Mouse (Mus musculus) neural tube, embryonic 15.5 days (tissue): ENCODE results near the gene Nek6. TPM values are rescaled to one million over a fixed set of nuclear protein-coding genes. Genes with fewer than 3 reads are reported as not detected.

Experiments
- ATAC-seq: fragments of 200-750 bp; cut with Nextera tagmentation; 2 replicates; pipeline ENCODE4 v1.8.0; 2017; ENCODE audit warnings: mild to moderate bottlenecking, moderate TSS enrichment, moderate library complexity; ENCODE audit not compliant: low FRiP score
- H3K27ac ChIP-seq: fragments of 300-500 bp; sonication (generic); replicated peaks from 2 replicates; pipeline ENCODE4 v1.5.1; 2015; ENCODE audit warnings: mild to moderate bottlenecking, inconsistent platforms
- H3K27me3 ChIP-seq: fragments of 300-500 bp; sonication (generic); replicated peaks from 2 replicates; pipeline ENCODE4 v1.6.1; 2015; ENCODE audit warnings: inconsistent platforms
- H3K36me3 ChIP-seq: fragments of 300-500 bp; sonication (generic); 2 replicates; pipeline ENCODE4 v1.6.1; 2015; ENCODE audit warnings: inconsistent platforms
- H3K4me1 ChIP-seq: fragments of 300-500 bp; sonication (generic); 2 replicates; pipeline ENCODE4 v1.6.1; 2015; ENCODE audit warnings: inconsistent platforms
- H3K4me2 ChIP-seq: fragments of 300-500 bp; sonication (generic); 2 replicates; pipeline ENCODE4 v1.6.1; 2015; ENCODE audit warnings: inconsistent platforms, mild to moderate bottlenecking, moderate library complexity
- H3K4me3 ChIP-seq: fragments of 300-500 bp; sonication (generic); replicated peaks from 2 replicates; pipeline ENCODE4 v1.5.1; 2015; ENCODE audit warnings: mild to moderate bottlenecking, inconsistent platforms
- H3K9ac ChIP-seq: fragments of 300-500 bp; sonication (generic); replicated peaks from 2 replicates; pipeline ENCODE4 v1.6.1; 2015; ENCODE audit warnings: mild to moderate bottlenecking, inconsistent platforms
- H3K9me3 ChIP-seq: fragments of 300-500 bp; sonication (generic); replicated peaks from 2 replicates; pipeline ENCODE4 v1.6.1; 2016; ENCODE audit warnings: inconsistent platforms
- WGBS: fragments of 180-500 bp; shearing (Covaris S2); methylation state at CpG from one replicate; pipeline ENCODE4 v1.1.7; 2015; ENCODE audit warnings: mixed read lengths; 5-methylcytosine and 5-hydroxymethylcytosine counted together
- polyA plus RNA-seq: library from polyadenylated mRNA; unstranded; fragments of >200 nt; fragmentation: Nextera tagmentation; extraction: Ambion mirVana; gene quantifications from 2 replicates; pipeline ENCODE4 v1.2.1, GENCODE M21; 2015

The Nek6 gene
- 51.0 and 57.5 TPM in 2 replicates for polyA plus RNA-seq

- no peaks in the 10 kb centered on the region for H3K9me3 ChIP-seq
- peak within 1 kb of the TSS; percentile 80 for H3K4me3 ChIP-seq
- ATAC-seq: peak; percentile 78
- no peaks in the 10 kb centered on the region for H3K36me3 ChIP-seq
- H3K27ac ChIP-seq: peak within 1 kb of the TSS; percentile 79
- peaks cover 48% of the 10 kb centered on the region for H3K4me1 ChIP-seq
- H3K4me2 ChIP-seq: peak within 1 kb of the TSS; percentile 88
- under 1% methylated on average over 88 of the region's 90 CpGs for whole genome bisulfite sequencing
- H3K9ac ChIP-seq: peak within 1 kb of the TSS; percentile 82
- H3K27me3 ChIP-seq: no peaks in the 10 kb centered on the region
These were observed at the start of gene Nek6 for GRCm38 (mm10) chr2:38511487-38512307. TSS of gene Nek6 (plus strand) at chr2:38511643.

GRCm38 (mm10) chr2:38462323-38462722, 49.1 kb upstream of the Nek6 start:
- peak; percentile 35; the same call in 1 of the 2 replicates for ATAC-seq
- no peaks in the 10 kb centered on the region for H3K36me3 ChIP-seq
- 58% methylated on average over 3 of the region's 3 CpGs for WGBS

GRCm38 (mm10) chr2:38468845-38469244, 42.6 kb upstream of the Nek6 start:
- H3K36me3 ChIP-seq: no peaks in the 10 kb centered on the region
- no peak for ATAC-seq
- no peaks in the 10 kb centered on the region for H3K9me3 ChIP-seq
- 89% methylated on average over 4 of the region's 4 CpGs for WGBS
- H3K4me3 ChIP-seq: no peak overlapping the region
- H3K27me3 ChIP-seq: no peaks in the 10 kb centered on the region
- no peak overlapping the region for H3K4me2 ChIP-seq
- H3K4me1 ChIP-seq: no peaks in the 10 kb centered on the region
- H3K9ac ChIP-seq: no peak overlapping the region
- H3K27ac ChIP-seq: no peak overlapping the region

More at GRCm38 (mm10) chr2:38462323-38462722, 49.1 kb upstream of the Nek6 start:
- no peaks in the 10 kb centered on the region for H3K9me3 ChIP-seq
- H3K4me3 ChIP-seq: no peak overlapping the region
- H3K27me3 ChIP-seq: no peaks in the 10 kb centered on the region
- peaks cover 20% of the 10 kb centered on the region for H3K4me1 ChIP-seq
- no peak overlapping the region for H3K4me2 ChIP-seq
- H3K27ac ChIP-seq: no peak overlapping the region
- H3K9ac ChIP-seq: no peak overlapping the region

GRCm38 (mm10) chr2:38471745-38472144, 39.7 kb upstream of the Nek6 start:
- H3K4me3 ChIP-seq: no peak overlapping the region
- H3K9me3 ChIP-seq: no peaks in the 10 kb centered on the region
- no peak overlapping the region for H3K27ac ChIP-seq
- 85% methylated on average over 5 of the region's 5 CpGs for WGBS
- no peaks in the 10 kb centered on the region for H3K27me3 ChIP-seq
- H3K4me2 ChIP-seq: no peak overlapping the region
- no peaks in the 10 kb centered on the region for H3K36me3 ChIP-seq
- H3K9ac ChIP-seq: no peak overlapping the region
- no peak for ATAC-seq
- peaks cover 4% of the 10 kb centered on the region; the same call in 1 of the 2 replicates for H3K4me1 ChIP-seq

GRCm38 (mm10) chr2:38472829-38473228, 38.6 kb upstream of the Nek6 start:
- H3K9me3 ChIP-seq: no peaks in the 10 kb centered on the region
- no peaks in the 10 kb centered on the region for H3K36me3 ChIP-seq
- no peak overlapping the region for H3K27ac ChIP-seq
- H3K4me1 ChIP-seq: peaks cover 14% of the 10 kb centered on the region
- H3K27me3 ChIP-seq: no peaks in the 10 kb centered on the region
- H3K4me3 ChIP-seq: no peak overlapping the region
- H3K9ac ChIP-seq: no peak overlapping the region
- no peak overlapping the region for H3K4me2 ChIP-seq
- ATAC-seq: no peak

- H3K4me2 ChIP-seq: no peak overlapping the region
- no peak overlapping the region for H3K4me3 ChIP-seq
- H3K27me3 ChIP-seq: no peaks in the 10 kb centered on the region
- no peaks in the 10 kb centered on the region for H3K36me3 ChIP-seq
- WGBS: 46% methylated on average over 9 of the region's 9 CpGs
- peak overlapping the region; percentile 60 for H3K27ac ChIP-seq
- H3K9ac ChIP-seq: no peak overlapping the region
- ATAC-seq: peak; percentile 49
- peaks cover 17% of the 10 kb centered on the region for H3K4me1 ChIP-seq
- no peaks in the 10 kb centered on the region for H3K9me3 ChIP-seq
These were observed 34.5 kb upstream of the Nek6 start for GRCm38 (mm10) chr2:38476871-38477496.

GRCm38 (mm10) chr2:38477497-38477873, 34.0 kb upstream of the Nek6 start:
- no peak overlapping the region for H3K9ac ChIP-seq
- no peak overlapping the region for H3K27ac ChIP-seq
- peaks cover 17% of the 10 kb centered on the region for H3K4me1 ChIP-seq
- no peaks in the 10 kb centered on the region for H3K27me3 ChIP-seq
- H3K9me3 ChIP-seq: no peaks in the 10 kb centered on the region
- peak; percentile 86 for ATAC-seq
- H3K4me3 ChIP-seq: no peak overlapping the region
- WGBS: 39% methylated on average over 9 of the region's 9 CpGs
- H3K4me2 ChIP-seq: no peak overlapping the region
- H3K36me3 ChIP-seq: no peaks in the 10 kb centered on the region

- Histone ChIP-seq H3K9me3 (no peaks in the 10 kb centered on the region), H3K4me1 (peaks cover 17% of the 10 kb centered on the region), H3K9ac (no peak overlapping the region), H3K4me2 (no peak overlapping the region), H3K27me3 (no peaks in the 10 kb centered on the region), H3K27ac (no peak overlapping the region), H3K36me3 (no peaks in the 10 kb centered on the region), H3K4me3 (no peak overlapping the region)
- WGBS: 89% methylated on average over 4 of the region's 4 CpGs
- no peak for ATAC-seq
These were observed 32.8 kb upstream of the Nek6 start for GRCm38 (mm10) chr2:38478683-38479082.

- Histone ChIP-seq H3K27ac (no peak overlapping the region), H3K4me3 (no peak overlapping the region), H3K9me3 (no peaks in the 10 kb centered on the region), H3K4me2 (no peak overlapping the region), H3K36me3 (no peaks in the 10 kb centered on the region), H3K4me1 (peaks cover 17% of the 10 kb centered on the region), H3K27me3 (no peaks in the 10 kb centered on the region), H3K9ac (no peak overlapping the region)
- ATAC-seq: no peak
- WGBS: 72% methylated on average over 3 of the region's 3 CpGs
These were observed 31.9 kb upstream of the Nek6 start for GRCm38 (mm10) chr2:38479541-38479940.

GRCm38 (mm10) chr2:38481166-38481778, 30.2 kb upstream of the Nek6 start:
- WGBS: 81% methylated on average over 6 of the region's 6 CpGs
- Histone ChIP-seq H3K27ac (no peak overlapping the region), H3K36me3 (no peaks in the 10 kb centered on the region), H3K27me3 (no peaks in the 10 kb centered on the region), H3K9ac (no peak overlapping the region), H3K9me3 (no peaks in the 10 kb centered on the region), H3K4me3 (no peak overlapping the region), H3K4me1 (peaks cover 17% of the 10 kb centered on the region), H3K4me2 (no peak overlapping the region)
- no peak for ATAC-seq

- Histone ChIP-seq H3K9me3 (no peaks in the 10 kb centered on the region), H3K27me3 (no peaks in the 10 kb centered on the region), H3K4me2 (no peak overlapping the region), H3K4me1 (peaks cover 9% of the 10 kb centered on the region), H3K4me3 (no peak overlapping the region), H3K27ac (no peak overlapping the region), H3K9ac (no peak overlapping the region), H3K36me3 (no peaks in the 10 kb centered on the region)
- no peak for ATAC-seq
- WGBS: 91% methylated on average over 3 of the region's 3 CpGs
These were observed 29.3 kb upstream of the Nek6 start for GRCm38 (mm10) chr2:38482122-38482521.
